Mouse (Mus musculus) splenic B cell, adult 2 months (primary cell): ENCODE results near the gene Sycp2l.

Experiments used
- DNase-seq: peaks from one replicate; pipeline ENCODE4 v3.0.0-alpha.2; 2011; ENCODE audit warnings: low read depth, low spot score
- H3K27me3 ChIP-seq: 2 replicates; pipeline ENCODE4 v1.6.1; 2012; ENCODE audit warnings: mild to moderate bottlenecking, low read length, moderate library complexity, mixed read lengths; ENCODE audit not compliant: control insufficient read depth, poor library complexity, insufficient read depth, severe bottlenecking
- H3K36me3 ChIP-seq: 2 replicates; pipeline ENCODE4 v1.6.1; 2012; ENCODE audit warnings: mild to moderate bottlenecking, low read length, moderate library complexity, mixed read lengths; ENCODE audit not compliant: control insufficient read depth, poor library complexity, insufficient read depth, severe bottlenecking

Sycp2l gene

DNA sequence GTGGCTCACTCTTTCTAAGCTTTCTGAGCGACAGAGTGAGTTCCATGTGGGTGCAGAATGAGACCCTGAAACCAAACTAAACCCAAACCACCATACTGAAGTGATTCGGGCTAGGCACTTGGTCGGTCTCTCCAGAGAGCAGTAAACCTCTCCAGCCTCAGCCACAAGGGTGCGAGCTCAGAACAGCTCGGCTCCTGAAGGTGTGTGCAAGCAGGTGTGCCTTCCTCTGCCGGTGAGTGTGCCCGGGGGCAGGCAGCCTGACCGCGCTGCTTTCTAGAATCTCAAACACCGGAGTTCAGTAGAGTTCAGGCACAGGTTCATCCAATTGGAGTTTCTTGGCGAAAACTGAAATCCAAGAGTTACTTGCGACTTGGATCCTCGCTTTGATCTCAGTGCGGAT, at the start of gene Sycp2l:
TSS of gene Sycp2l (plus strand) at position 368 of the 400 bp plus-strand sequence.
- Histone ChIP-seq H3K36me3 (no peaks in the 10 kb centered on the region), H3K27me3 (no peaks in the 10 kb centered on the region)
- no peak for DNase-seq

DNA sequence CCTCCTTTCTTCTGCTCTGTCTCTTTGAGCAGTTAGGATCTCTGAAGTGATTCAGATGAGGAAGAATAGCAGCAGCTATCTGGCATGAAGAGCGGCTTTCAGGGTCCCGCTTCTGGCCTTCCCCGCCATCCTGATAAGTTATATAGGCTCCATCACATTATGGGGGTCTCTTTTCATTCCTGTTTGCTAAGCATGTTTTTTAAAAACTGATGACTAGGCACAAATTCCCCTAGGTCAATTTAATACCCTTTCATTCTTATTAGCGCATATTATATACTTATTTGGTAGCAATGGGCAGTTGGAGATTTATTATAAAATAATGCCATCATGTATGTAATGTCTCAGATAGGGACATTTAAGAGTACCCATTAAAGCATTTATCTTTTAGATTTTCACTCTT, 46.5 kb upstream of the Sycp2l start:
- Histone ChIP-seq H3K36me3 (no peaks in the 10 kb centered on the region), H3K27me3 (no peaks in the 10 kb centered on the region)
- DNase-seq, result no peak

DNA sequence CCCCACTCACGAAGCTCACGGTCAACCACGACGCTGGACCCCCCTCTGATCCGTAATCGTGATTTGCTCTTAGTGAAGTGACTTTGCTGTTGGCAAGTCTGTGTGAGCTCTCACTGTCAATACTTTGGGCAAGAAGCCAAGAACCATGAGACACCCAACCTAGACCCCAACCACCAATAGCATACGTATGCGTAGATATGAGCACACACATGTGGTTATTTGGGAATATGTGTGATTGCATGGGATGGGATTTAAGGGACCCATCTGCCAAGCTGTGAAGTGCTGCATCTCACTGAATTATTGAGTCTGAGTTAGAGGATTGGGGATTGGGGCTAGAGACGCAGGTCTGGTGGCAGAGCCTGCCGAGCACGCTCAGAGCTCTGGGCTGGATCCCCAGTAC, 42.5 kb upstream of the Sycp2l start:
- Histone ChIP-seq H3K36me3 (no peaks in the 10 kb centered on the region), H3K27me3 (no peaks in the 10 kb centered on the region)
- DNase-seq, result no peak

DNA sequence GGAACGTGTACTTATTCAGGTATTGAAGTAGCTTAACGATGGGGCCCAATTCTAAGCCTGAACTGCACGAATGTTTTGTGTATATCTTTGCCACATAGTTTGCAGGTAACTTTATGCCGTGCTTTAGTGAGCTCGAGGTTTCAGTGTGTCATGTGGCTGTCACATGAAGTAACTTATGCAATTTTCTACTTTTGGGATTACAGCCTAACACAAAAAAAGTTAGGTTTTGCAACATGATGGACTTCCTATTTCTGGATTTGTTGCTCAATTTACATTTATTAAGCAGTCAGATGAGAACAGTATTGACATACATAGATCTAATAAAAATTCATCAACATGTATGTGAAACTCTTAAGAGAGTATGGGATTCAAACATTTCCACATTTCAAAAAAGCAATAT, 40.3 kb upstream of the Sycp2l start:
- Histone ChIP-seq H3K27me3 (0 out of 2 replicates have a peak, but pooled peaks cover 2% of the 10 kb centered on the region), H3K36me3 (no peaks in the 10 kb centered on the region)
- DNase-seq, result no peak

DNA sequence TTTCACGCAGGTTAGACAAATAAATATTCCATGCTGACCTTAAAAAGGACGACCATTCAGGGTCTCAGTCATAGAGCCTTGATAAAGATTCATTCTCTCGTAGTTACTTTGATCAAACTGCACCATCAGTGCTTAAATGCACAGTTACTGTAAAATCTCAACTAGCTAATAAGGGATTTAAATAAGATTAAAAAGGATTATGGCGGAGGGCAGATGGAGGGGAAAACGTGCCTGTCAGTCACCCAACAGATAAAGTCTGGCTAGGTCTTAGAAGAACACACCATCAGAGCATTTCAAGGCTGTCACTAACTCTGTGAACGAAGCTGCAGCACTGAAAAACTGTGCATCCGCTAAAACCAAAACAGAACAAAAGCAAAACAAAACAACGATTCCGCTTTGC, 36.2 kb upstream of the Sycp2l start:
- Histone ChIP-seq H3K27me3 (0 out of 2 replicates have a peak, but pooled peaks cover 2% of the 10 kb centered on the region), H3K36me3 (no peaks in the 10 kb centered on the region)
- DNase-seq, result no peak

DNA sequence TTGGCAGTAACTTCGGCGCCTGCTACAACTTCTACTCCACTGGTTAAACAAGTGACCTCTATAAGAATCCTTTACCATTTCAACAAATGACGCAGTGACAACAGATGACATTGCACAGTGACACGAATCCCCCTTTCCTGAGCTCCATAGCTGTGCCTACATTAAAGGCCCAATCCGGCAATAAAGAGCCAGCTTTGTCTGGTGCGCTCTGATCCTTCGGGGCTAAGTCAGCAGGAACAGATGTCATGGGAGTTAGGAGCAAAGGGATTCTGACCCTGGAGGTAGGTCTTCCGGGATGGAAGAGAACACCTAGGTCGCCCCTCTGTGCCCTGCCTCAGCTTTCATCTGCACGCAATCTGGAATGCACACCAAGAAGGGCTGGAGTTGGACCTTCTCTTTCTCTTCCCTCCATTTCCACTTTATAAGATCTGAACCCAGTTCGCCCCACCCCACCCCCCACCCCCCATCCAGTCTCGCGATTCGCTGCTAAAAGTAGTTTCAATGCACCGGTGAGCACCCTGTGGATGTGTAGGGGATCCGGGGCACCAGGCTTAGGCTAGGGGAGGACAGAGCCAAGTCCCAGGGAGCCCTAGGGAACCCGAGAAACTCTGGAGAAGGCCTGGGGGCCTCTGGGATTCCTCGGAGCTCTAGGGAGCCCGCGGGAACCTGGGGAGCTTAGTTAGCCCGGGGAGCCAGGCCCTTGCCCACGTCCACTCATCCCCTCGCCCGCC, 35.3 kb upstream of the Sycp2l start:
- H3K36me3 ChIP-seq, result no peaks in the 10 kb centered on the region
- H3K27me3 ChIP-seq, result 0 out of 2 replicates have a peak, but pooled peaks cover 2% of the 10 kb centered on the region
- no peak for DNase-seq

DNA sequence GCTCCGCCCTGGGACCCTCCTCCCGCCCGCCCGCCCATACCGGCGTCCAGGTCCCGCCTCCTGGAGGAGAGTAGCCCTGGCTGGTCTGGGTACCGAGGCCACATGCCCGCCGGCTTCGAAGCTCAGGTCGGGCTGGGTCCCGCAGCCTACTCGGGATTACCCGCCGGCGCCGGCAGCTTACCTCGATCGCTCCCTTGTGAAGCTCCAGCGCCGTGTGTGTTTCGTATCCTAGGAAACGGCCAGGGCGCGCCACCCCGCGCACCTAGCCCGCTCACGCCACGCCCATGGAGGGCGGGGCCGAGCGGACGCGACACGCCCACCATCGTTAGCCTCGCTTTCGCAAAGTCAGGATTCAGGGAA, 34.7 kb upstream of the Sycp2l start, which contains the start of gene Mak:
TSS of gene Mak (minus strand) at position 286 of the 360 bp plus-strand sequence.
- Histone ChIP-seq H3K27me3 (0 out of 2 replicates have a peak, but pooled peaks cover 2% of the 10 kb centered on the region), H3K36me3 (no peaks in the 10 kb centered on the region)
- peak; percentile 41 for DNase-seq

DNA sequence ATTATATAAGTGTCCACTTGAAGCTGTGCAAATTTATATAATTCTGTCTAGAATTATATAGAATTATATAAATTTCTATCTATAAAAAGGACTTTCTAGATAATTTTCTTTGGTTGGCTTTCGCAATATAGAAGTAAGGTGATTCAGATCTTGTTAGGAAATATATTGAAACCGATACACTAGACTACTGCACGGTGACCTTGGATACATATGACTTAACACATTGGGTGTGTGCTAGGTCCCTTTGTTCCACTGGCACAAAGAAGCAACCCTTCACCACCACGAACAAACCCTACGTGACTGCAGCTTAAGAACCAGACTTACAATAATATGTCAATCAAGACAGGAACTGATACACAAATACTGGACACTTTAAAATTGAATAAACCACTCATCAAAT, 34.2 kb upstream of the Sycp2l start:
- no peak for DNase-seq
- 0 out of 2 replicates have a peak, but pooled peaks cover 2% of the 10 kb centered on the region for H3K27me3 ChIP-seq
- H3K36me3 ChIP-seq, result no peaks in the 10 kb centered on the region

DNA sequence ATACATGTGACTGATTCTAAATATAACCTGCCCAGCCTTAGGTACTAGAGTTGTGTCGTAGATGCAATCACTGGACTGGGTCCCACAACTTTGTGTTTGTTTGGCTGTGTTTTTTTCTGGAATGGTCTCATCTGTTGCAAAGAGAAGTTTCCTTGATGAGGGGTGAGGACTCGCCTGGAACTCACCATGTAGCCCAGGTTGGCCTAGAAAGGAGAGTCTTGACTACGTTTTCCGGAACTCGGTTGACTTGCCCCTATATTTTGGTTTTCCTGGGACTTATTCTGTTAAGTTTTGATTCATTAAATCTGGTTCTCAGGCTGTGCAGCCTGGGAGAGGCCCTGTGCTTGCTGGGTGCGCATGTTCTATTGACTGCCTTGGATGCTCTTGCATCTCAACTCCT, 33.4 kb upstream of the Sycp2l start:
- no peaks in the 10 kb centered on the region for H3K36me3 ChIP-seq
- 0 out of 2 replicates have a peak, but pooled peaks cover 2% of the 10 kb centered on the region for H3K27me3 ChIP-seq
- DNase-seq, result no peak

DNA sequence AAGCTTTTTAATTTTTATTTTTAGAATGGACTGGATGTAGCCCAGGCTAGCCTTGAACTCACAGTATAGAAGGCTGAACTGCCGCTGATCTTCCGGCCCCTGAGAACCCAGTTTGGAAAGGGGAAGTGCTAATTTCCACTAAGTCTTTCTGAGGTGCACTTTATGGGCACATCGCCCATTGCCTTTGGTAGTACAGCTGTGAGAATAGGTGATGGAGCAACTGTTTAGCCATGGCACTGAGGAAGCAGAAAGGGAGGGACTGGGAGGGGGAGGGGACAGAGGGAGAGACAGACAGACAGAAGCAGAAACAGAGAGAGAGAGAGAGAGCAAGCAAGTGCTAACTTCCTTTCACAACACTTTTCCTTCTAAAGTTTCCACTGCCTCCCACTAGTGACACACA, 29.6 kb upstream of the Sycp2l start:
- H3K27me3 ChIP-seq, result no peaks in the 10 kb centered on the region; the same call in 1 of the 2 replicates
- peak; percentile 10 for DNase-seq

DNA sequence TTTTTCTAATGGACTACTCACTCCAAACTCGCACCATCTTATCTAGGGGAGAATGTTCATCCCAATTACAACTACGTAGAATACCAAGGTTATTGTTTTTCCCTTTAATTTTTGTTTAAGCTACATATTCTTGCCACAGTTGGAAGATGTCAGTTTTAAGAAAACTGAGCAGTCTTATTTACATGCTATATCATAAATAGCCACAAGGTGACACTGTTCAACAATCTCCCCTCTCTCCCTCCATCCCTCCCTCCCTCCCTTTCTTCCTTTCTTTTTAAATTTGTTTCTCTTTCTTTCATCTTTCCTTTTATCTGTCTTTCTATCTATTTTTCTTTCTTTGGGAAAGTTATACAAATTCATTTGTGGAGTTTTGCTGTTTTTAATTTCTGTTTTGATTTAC, 29.0 kb upstream of the Sycp2l start:
- no peaks in the 10 kb centered on the region for H3K36me3 ChIP-seq
- no peaks in the 10 kb centered on the region; the same call in 1 of the 2 replicates for H3K27me3 ChIP-seq
- DNase-seq, result peak; percentile 28

More for the DNA sequence above, 29.6 kb upstream of the Sycp2l start:
- H3K36me3 ChIP-seq, result no peaks in the 10 kb centered on the region

DNA sequence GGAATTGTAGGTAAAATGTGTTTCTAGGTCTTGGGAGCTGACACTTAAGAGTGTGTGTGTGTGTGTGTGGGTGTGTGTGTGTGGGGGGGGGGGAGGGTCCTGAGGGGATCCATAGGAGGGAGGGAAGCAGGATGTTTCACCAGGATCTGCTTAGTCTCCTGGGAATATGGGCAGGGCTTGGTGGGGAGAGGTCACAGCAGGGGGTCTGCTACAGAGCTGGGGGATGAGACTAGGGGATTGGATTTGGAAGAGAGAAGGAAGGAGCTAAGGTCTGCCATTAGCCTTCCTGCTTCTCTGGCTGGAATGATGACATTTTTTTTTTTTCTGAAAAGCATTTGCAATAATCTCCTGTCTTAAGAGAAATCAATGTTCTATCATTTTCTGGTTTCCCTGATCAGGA, 25.4 kb upstream of the Sycp2l start:
- Histone ChIP-seq H3K27me3 (no peaks in the 10 kb centered on the region; the same call in 1 of the 2 replicates), H3K36me3 (no peaks in the 10 kb centered on the region)
- no peak for DNase-seq

DNA sequence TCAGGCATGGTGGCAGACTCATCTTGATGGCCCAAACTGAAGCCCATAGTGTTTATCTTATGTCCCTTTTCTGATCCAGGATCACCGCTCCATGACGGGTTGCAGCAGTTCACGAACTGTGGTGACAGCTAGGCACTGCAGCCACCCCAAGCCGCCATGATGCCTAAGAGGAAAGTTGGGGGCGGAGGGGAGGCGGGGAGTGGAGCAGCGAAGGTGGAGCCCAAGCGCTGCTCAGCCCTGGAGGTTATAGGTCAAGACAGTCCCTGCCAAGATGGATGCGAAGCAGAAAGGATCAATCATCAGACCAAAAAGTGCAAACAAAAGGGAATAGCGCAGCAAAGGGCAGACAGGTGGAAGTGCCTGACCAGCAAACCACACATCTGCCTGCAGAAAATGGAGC, 22.8 kb upstream of the Sycp2l start:
- DNase-seq, result no peak
- no peaks in the 10 kb centered on the region for H3K36me3 ChIP-seq

DNA sequence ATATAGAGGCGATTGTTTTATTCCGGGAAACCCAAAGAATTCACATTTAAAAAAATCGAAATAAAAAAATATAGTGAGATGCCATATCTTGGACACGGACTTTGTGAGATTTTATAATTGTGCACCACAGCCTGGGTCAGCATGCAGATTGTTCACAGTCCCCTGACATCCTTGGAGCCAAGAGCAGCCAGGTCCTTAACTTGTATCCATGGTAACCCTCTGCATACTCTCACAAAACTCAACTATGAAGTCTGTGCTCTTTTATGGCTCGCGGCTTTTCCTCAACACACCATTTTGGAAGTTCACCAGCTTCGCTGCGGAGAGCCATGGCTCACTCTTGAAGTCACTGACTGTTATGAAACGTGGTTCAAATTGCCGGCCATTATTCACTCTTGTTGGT, 19.9 kb upstream of the Sycp2l start:
- no peak for DNase-seq
- no peaks in the 10 kb centered on the region for H3K27me3 ChIP-seq
- H3K36me3 ChIP-seq, result no peaks in the 10 kb centered on the region

More for the DNA sequence above, 22.8 kb upstream of the Sycp2l start:
- H3K27me3 ChIP-seq, result no peaks in the 10 kb centered on the region; the same call in 1 of the 2 replicates

DNA sequence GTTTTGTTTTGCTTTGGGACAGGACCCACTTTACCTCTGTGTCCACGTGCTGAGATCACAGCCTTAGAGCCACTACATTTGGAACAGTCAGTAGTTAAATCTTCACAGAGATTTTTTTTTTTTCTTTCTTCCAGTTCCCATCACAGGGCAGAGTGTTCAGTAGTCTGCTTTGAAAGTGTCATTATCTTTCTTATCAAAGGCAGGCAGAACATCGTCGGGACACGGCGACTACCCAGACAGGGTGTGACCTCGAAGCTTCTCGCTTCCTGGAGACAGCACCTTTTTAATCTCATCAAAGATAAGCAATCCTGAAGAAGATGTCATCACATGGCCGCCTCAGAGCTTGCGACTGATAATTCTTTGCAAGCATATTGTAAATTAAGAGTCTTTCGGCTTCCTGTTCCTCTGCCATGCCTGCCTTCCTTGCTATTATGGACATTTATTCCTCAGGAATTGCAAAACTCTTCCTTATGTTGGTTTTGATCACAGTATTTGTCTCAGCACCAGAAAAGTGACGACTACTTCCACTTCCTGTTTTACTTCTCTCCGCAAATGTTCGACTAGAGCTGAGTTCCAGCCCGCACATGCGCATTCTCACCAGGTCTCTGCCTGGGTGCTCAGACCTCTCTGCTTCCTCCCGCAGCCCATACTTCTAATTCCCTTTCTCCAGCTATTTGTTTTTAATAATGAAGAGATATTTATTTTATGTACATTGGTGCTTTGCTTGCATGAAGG, 16.6 kb upstream of the Sycp2l start:
- peak; percentile 76 for DNase-seq

More for the DNA sequence above, 16.6 kb upstream of the Sycp2l start:
- H3K27me3 ChIP-seq, result no peaks in the 10 kb centered on the region
- H3K36me3 ChIP-seq, result no peaks in the 10 kb centered on the region
